Mouse (Mus musculus) heart, embryonic 14.5 days (tissue): Measurements from ENCODE around the gene Idh3a. TPM values are rescaled to one million over a fixed set of nuclear protein-coding genes. Genes with fewer than 3 reads are reported as not detected.

Experiments
- ATAC-seq: fragments of 200-750 bp; cut with Nextera tagmentation; 2 replicates; pipeline ENCODE4 v1.8.0; 2017; ENCODE audit warnings: low read depth, moderate TSS enrichment; ENCODE audit not compliant: insufficient number of reproducible peaks, insufficient read depth, low FRiP score
- H3K27ac ChIP-seq, 2 experiments: fragments of 200-500 bp in 1 of 2; fragments of 300-500 bp in 1 of 2; sonication (generic) in 1 of 2; replicated peaks in 1 of 2; 2 replicates each; pipeline ENCODE4 v1.5.1; 2012 to 2014; ENCODE audit warnings: low read depth in 2 of 2, low read length in 2 of 2, control low read depth in 1 of 2, mild to moderate bottlenecking in 1 of 2, mixed read lengths in 1 of 2; ENCODE audit not compliant: control insufficient read depth in 1 of 2, insufficient read depth in 1 of 2
- H3K27me3 ChIP-seq: fragments of 300-500 bp; sonication (generic); 2 replicates; pipeline ENCODE4 v1.6.1; 2014; ENCODE audit warnings: mild to moderate bottlenecking, low read length, control low read depth; ENCODE audit not compliant: control insufficient read depth, insufficient read depth
- H3K36me3 ChIP-seq: fragments of 300-500 bp; sonication (generic); 2 replicates; pipeline ENCODE4 v1.6.1; 2014; ENCODE audit warnings: mild to moderate bottlenecking, control low read depth, low read length, mixed read lengths; ENCODE audit not compliant: control insufficient read depth, insufficient read depth
- H3K4me1 ChIP-seq, 2 experiments: fragments of 200-500 bp in 1 of 2; fragments of 300-500 bp in 1 of 2; sonication (generic) in 1 of 2; 2 replicates each; pipeline ENCODE4 v1.6.1; 2012 to 2014; ENCODE audit warnings: low read length in 2 of 2, control low read depth in 1 of 2, mixed read lengths in 1 of 2; ENCODE audit not compliant: control insufficient read depth in 2 of 2, insufficient read depth in 2 of 2
- H3K4me2 ChIP-seq: fragments of 300-500 bp; sonication (generic); 2 replicates; pipeline ENCODE4 v1.6.1; 2014; ENCODE audit warnings: mild to moderate bottlenecking, low read length
- H3K4me3 ChIP-seq, 2 experiments: fragments of 200-500 bp in 1 of 2; fragments of 300-500 bp in 1 of 2; sonication (generic) in 1 of 2; 2 replicates each; pipeline ENCODE4 v1.5.1; 2012 to 2014; ENCODE audit warnings: low read length in 2 of 2, mild to moderate bottlenecking in 2 of 2, control low read depth in 1 of 2, low read depth in 1 of 2, moderate library complexity in 1 of 2; ENCODE audit not compliant: control insufficient read depth in 1 of 2, insufficient read depth in 1 of 2
- H3K9ac ChIP-seq: fragments of 300-500 bp; sonication (generic); 2 replicates; pipeline ENCODE4 v1.6.1; 2014; ENCODE audit warnings: mild to moderate bottlenecking, low read length
- H3K9me3 ChIP-seq: fragments of 300-500 bp; sonication (generic); 2 replicates; pipeline ENCODE4 v1.6.1; 2016; ENCODE audit warnings: low read length, control low read depth; ENCODE audit not compliant: control insufficient read depth
- WGBS: fragments of 180-500 bp; shearing (Covaris S2); extraction: QIAGEN DNeasy Blood & Tissue Kit; methylation state at CpG from one replicate; pipeline ENCODE4 v1.1.7; 2014; 5-methylcytosine and 5-hydroxymethylcytosine counted together
- polyA plus RNA-seq: library from polyadenylated mRNA; unstranded; fragments of >200 nt; fragmentation: Nextera tagmentation; extraction: Ambion mirVana; gene quantifications from 2 replicates; pipeline ENCODE4 v1.2.1, GENCODE M21; 2014

The Idh3a gene
- polyA plus RNA-seq, 1 experiment from 2014 or later, result 502 TPM

DNA sequence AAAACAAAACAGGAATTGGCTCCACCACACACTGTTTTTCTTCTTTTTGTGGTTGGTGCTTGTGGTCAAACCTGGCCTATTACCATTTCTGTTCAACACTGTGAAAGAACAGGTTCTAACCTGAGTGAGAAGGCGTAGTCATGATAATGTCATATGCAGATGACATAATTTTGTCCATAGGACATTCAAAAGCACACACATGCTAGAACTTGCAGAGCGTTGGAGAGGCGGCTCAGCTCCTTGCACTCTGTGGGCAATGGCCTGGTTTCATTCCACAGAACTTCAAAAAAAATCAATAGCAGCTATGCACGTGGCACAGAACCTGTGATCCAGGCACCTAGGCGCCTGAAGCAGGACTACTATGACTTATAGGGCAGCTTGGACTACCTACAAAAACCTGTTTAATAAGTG, 26.7 kb downstream of the Idh3a start:
- ATAC-seq, result no peak
- H3K9me3 ChIP-seq, result no peaks in the 10 kb centered on the region
- H3K4me1 ChIP-seq, result no peaks in the 10 kb centered on the region
- no peak overlapping the region for H3K4me3 ChIP-seq
- H3K4me2 ChIP-seq, result no peak overlapping the region
- no peak overlapping the region for H3K27ac ChIP-seq
- H3K27me3 ChIP-seq, result no peaks in the 10 kb centered on the region
- no peak overlapping the region for H3K9ac ChIP-seq
- H3K36me3 ChIP-seq, result no peaks in the 10 kb centered on the region
- 69% methylated on average over 5 of the region's 5 CpGs for WGBS

DNA sequence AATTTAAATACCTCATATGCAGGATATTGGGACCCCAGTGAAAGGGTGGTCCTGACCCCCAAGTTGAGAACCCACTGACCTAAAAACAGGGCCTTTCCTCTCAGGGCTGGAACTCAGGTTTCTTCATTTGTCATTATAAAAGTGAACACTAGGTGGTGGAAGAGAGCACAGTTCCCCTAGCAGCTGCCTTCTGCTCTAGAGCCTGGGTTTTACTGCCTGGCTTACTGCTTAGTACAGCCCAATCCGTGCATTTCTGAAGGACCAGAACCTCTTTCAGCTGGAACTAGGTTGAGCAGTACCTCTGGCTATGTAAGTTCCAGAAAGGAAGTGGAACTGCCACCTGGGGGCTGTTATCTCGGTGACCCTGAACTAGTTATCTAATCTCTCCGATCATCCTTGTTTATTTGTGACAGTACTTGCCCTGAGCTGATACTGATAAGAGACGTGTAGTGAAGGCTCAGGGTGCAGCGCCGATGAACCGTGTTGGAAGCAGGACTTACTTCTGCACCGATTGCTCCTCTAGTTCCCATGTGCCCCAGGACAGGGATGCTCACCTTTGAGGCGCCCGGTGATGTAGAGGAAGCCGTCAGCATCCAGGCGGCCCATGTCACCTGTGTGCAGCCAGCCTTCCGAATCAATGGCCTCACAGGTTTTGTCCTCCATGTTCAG, 28.2 kb downstream of the Idh3a start:
- no peak overlapping the region for H3K4me2 ChIP-seq
- H3K27ac ChIP-seq, result no peak overlapping the region
- H3K9ac ChIP-seq, result no peak overlapping the region
- no peak for ATAC-seq
- no peaks in the 10 kb centered on the region for H3K4me1 ChIP-seq
- H3K4me3 ChIP-seq, result no peak overlapping the region
- WGBS, result 44% methylated on average over 13 of the region's 13 CpGs
- H3K9me3 ChIP-seq, result no peaks in the 10 kb centered on the region
- H3K27me3 ChIP-seq, result no peaks in the 10 kb centered on the region
- H3K36me3 ChIP-seq, result no peaks in the 10 kb centered on the region

DNA sequence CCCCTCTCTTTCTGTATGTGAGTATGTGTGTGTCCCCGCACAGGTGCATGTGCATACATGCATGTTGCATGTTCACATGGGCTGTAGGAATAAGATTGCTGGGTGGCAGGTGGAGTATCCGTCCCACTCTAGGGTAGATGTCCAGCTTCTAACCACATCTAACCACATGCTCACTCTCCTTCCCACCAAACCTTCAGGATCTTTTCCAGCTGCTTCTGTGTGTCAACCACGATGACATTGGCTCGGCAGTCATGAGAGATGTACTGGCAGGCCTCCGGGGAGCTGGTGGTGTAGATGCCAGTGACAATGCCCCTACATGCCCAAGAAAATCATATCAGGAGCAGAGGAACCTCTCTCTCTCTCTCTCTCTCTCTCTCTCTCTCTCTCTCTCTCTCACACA, 41.1 kb downstream of the Idh3a start:
- H3K27me3 ChIP-seq, result no peaks in the 10 kb centered on the region
- WGBS, result 89% methylated on average over 5 of the region's 5 CpGs
- no peaks in the 10 kb centered on the region for H3K4me1 ChIP-seq
- no peaks in the 10 kb centered on the region for H3K9me3 ChIP-seq
- H3K36me3 ChIP-seq, result no peaks in the 10 kb centered on the region
- H3K4me2 ChIP-seq, result no peak overlapping the region
- no peak overlapping the region for H3K27ac ChIP-seq
- no peak overlapping the region for H3K4me3 ChIP-seq
- no peak for ATAC-seq
- H3K9ac ChIP-seq, result no peak overlapping the region

DNA sequence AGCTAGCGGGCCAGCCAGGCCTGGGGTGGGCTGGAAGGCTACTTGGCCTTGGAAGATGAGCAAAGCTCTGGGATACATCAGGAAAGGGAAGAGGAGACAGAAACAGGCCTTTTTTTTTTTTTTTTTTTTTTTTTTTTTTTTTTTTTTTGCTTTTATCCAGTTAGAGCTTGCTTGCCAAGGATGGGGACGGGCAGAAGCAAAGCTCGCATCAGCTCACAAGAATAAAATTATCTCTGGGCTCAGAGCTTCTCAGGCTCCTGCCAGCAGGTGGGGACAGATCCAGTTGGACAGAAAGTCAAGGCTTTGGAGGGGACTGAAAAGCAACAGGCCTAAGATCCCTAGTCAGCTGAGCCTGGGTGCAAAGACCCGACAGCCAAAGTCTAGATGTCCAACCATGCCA, 42.6 kb downstream of the Idh3a start:
- H3K4me1 ChIP-seq, result peaks cover 1 to 2% of the 10 kb centered on the region in 2 experiments
- no peak overlapping the region for H3K27ac ChIP-seq
- WGBS, result 71% methylated on average over 4 of the region's 4 CpGs
- no peak for ATAC-seq
- H3K36me3 ChIP-seq, result no peaks in the 10 kb centered on the region
- no peak overlapping the region for H3K4me2 ChIP-seq
- no peaks in the 10 kb centered on the region for H3K9me3 ChIP-seq
- H3K27me3 ChIP-seq, result no peaks in the 10 kb centered on the region
- H3K9ac ChIP-seq, result no peak overlapping the region
- H3K4me3 ChIP-seq, result no peak overlapping the region

DNA sequence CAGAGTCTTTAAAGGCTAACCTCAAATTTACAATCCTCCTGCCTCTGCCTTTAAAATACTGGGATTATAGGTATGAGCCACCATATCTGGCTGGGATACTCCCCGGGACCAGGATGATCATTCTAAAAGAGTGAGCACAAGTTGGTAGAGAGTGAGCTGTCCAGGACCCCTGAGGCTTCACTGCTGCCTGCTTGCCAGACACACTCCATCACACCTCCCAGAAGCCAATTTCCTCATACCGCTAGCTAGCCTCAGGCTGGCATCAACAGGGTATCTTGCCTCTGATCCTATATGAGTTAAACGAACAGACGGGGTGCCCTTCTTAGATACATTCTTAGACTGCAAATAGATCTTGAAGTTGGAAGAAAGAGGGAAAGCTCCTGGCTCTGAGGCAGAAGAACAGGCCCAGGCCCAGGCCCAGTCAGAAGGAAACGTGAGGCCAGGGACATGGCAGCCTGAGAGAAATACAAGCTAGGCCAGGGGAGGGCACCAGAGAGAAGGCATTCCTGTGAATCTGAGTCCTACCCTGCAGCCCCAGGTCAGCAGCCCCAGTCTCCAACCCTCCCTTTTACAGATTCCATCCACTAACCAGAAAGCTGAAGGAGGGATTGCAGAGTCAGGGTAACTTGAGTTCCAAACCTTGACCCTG, 43.6 kb downstream of the Idh3a start:
- WGBS, result 76% methylated on average over 5 of the region's 5 CpGs
- no peak overlapping the region for H3K4me3 ChIP-seq
- H3K36me3 ChIP-seq, result no peaks in the 10 kb centered on the region
- no peak overlapping the region for H3K4me2 ChIP-seq
- H3K27me3 ChIP-seq, result no peaks in the 10 kb centered on the region
- H3K4me1 ChIP-seq, result peaks cover 6 to 9% of the 10 kb centered on the region in 2 experiments
- no peak for ATAC-seq
- H3K9me3 ChIP-seq, result no peaks in the 10 kb centered on the region
- H3K9ac ChIP-seq, result no peak overlapping the region
- H3K27ac ChIP-seq, result no peak overlapping the region

DNA sequence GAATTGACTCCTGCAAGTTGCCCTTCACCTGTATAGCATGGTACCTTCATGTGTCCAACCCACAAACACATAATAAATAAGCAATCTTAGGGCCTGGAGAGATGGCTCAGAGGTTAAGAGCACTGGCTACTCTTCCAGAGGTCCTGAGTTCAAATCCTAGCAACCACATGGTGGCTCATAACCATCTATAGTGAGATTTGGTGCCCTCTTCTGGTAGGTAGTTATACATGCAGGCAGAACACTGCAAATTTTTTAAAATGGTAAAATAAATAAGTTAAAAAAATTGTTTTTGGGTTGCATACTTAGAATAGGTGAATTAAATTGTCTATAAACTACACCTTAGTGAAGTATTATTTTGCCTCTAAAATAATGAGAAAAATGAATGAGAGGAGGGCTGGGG, 44.8 kb downstream of the Idh3a start:
- no peak overlapping the region for H3K4me3 ChIP-seq
- no peak overlapping the region for H3K9ac ChIP-seq
- ATAC-seq, result no peak
- H3K4me2 ChIP-seq, result no peak overlapping the region
- H3K36me3 ChIP-seq, result no peaks in the 10 kb centered on the region
- no peak overlapping the region for H3K27ac ChIP-seq
- no peaks in the 10 kb centered on the region for H3K9me3 ChIP-seq
- no peaks in the 10 kb centered on the region for H3K27me3 ChIP-seq
- H3K4me1 ChIP-seq, result peaks cover 6 to 9% of the 10 kb centered on the region in 2 experiments

DNA sequence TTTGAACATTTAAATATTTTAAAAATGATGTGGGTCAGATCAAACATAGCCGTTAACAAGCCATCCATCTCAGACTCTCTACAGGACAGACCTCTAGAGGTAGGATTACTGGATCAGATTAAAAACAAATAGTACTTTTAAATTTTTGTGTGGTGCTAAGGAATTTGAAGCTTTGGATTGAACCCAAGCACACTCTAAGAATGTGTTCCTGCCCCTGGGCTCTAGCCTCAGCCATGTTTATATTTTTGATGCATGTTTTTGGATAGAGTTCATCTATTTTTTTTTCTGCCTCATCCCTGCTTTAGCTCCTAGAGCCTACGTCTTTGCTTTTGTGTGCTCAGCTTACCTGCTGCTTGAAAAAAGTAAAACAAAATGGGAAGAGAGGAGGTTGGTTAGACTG, 47.3 kb downstream of the Idh3a start:
- no peaks in the 10 kb centered on the region for H3K27me3 ChIP-seq
- peaks cover 6 to 9% of the 10 kb centered on the region in 2 experiments for H3K4me1 ChIP-seq
- no peaks in the 10 kb centered on the region for H3K9me3 ChIP-seq
- peak overlapping the region; percentile 51; the same call in 1 of the 2 replicates for H3K4me2 ChIP-seq
- 76% methylated on average over 2 of the region's 2 CpGs for WGBS
- no peaks in the 10 kb centered on the region for H3K36me3 ChIP-seq
- ATAC-seq, result no peak
- no peak overlapping the region for H3K9ac ChIP-seq
- no peak overlapping the region for H3K4me3 ChIP-seq
- no peak overlapping the region for H3K27ac ChIP-seq
